Mouse (Mus musculus): ENCODE measurements around the gene Apoc2. TPM values are rescaled to one million over a fixed set of nuclear protein-coding genes. Genes with fewer than 3 reads are reported as not detected.

The Apoc2 gene
- 0.37 TPM in 1 of 2 replicates, not detected in the other for polyA plus RNA-seq (2014; fragmentation: Nextera tagmentation; extraction: Ambion mirVana)

- Histone ChIP-seq H3K36me3 (ENCODE audit: control insufficient read depth, insufficient read depth, low read length) (no peaks in the 10 kb centered on the region), H3K9ac (replicated peaks; ENCODE audit: low read length) (no peak within 1 kb of the TSS), H3K4me3 (replicated peaks; ENCODE audit: low read depth, low read length) (no peak within 1 kb of the TSS), H3K4me1 (ENCODE audit: control insufficient read depth, insufficient read depth, low read length) (no peaks in the 10 kb centered on the region), H3K27me3 (ENCODE audit: control insufficient read depth, insufficient read depth, low read length) (no peaks in the 10 kb centered on the region), H3K27ac (replicated peaks; ENCODE audit: low read depth, low read length) (no peak within 1 kb of the TSS), H3K9me3 (ENCODE audit: control insufficient read depth, low read length) (no peaks in the 10 kb centered on the region), H3K4me2 (ENCODE audit: low read length) (no peak within 1 kb of the TSS)
- WGBS: 79% methylated on average over 8 of the region's 8 CpGs
- DNase-seq: no peak
- ATAC-seq (ENCODE audit: low FRiP score, low TSS enrichment): no peak
Observed at GRCm38 (mm10) chr7:19677872-19678271, at the start of gene Apoc2. Apoc2 (minus strand) TSS chr7:19677941.

- H3K36me3 ChIP-seq (ENCODE audit: control insufficient read depth, insufficient read depth, low read length): peaks cover 88% of the 10 kb centered on the region
- WGBS: 96% methylated on average over 4 of the region's 4 CpGs
Observed at GRCm38 (mm10) chr7:19726541-19726940, 48.8 kb upstream of the Apoc2 start.

GRCm38 (mm10) chr7:19724167-19724566, 46.4 kb upstream of the Apoc2 start:
- Histone ChIP-seq H3K27ac (replicated peaks; ENCODE audit: low read depth, low read length) (no peak overlapping the region), H3K4me1 (ENCODE audit: control insufficient read depth, insufficient read depth, low read length) (no peaks in the 10 kb centered on the region), H3K27me3 (ENCODE audit: control insufficient read depth, insufficient read depth, low read length) (no peaks in the 10 kb centered on the region), H3K4me2 (ENCODE audit: low read length) (no peak overlapping the region), H3K4me3 (replicated peaks; ENCODE audit: low read depth, low read length) (no peak overlapping the region), H3K9me3 (ENCODE audit: control insufficient read depth, low read length) (peaks cover 6% of the 10 kb centered on the region; the same call in 1 of the 2 replicates), H3K36me3 (ENCODE audit: control insufficient read depth, insufficient read depth, low read length) (peaks cover 67% of the 10 kb centered on the region), H3K9ac (replicated peaks; ENCODE audit: low read length) (no peak overlapping the region)
- ATAC-seq (ENCODE audit: low FRiP score, low TSS enrichment) (no peak), DNase-seq (no peak)
- 94% methylated on average over 12 of the region's 12 CpGs for WGBS

More at GRCm38 (mm10) chr7:19726541-19726940, 48.8 kb upstream of the Apoc2 start:
- Histone ChIP-seq H3K4me1 (ENCODE audit: control insufficient read depth, insufficient read depth, low read length) (no peaks in the 10 kb centered on the region), H3K27ac (replicated peaks; ENCODE audit: low read depth, low read length) (no peak overlapping the region), H3K4me3 (replicated peaks; ENCODE audit: low read depth, low read length) (no peak overlapping the region), H3K27me3 (ENCODE audit: control insufficient read depth, insufficient read depth, low read length) (no peaks in the 10 kb centered on the region), H3K9ac (replicated peaks; ENCODE audit: low read length) (no peak overlapping the region), H3K4me2 (ENCODE audit: low read length) (no peak overlapping the region), H3K9me3 (ENCODE audit: control insufficient read depth, low read length) (no peaks in the 10 kb centered on the region)
- DNase-seq: no peak
- no peak for ATAC-seq (ENCODE audit: low FRiP score, low TSS enrichment)

- Histone ChIP-seq H3K4me1 (ENCODE audit: control insufficient read depth, insufficient read depth, low read length) (no peaks in the 10 kb centered on the region), H3K4me3 (replicated peaks; ENCODE audit: low read depth, low read length) (no peak overlapping the region), H3K4me2 (ENCODE audit: low read length) (no peak overlapping the region), H3K9ac (replicated peaks; ENCODE audit: low read length) (no peak overlapping the region), H3K9me3 (ENCODE audit: control insufficient read depth, low read length) (peaks cover 6% of the 10 kb centered on the region; the same call in 1 of the 2 replicates), H3K27me3 (ENCODE audit: control insufficient read depth, insufficient read depth, low read length) (no peaks in the 10 kb centered on the region), H3K27ac (replicated peaks; ENCODE audit: low read depth, low read length) (no peak overlapping the region), H3K36me3 (ENCODE audit: control insufficient read depth, insufficient read depth, low read length) (peaks cover 53% of the 10 kb centered on the region)
- 93% methylated on average over 6 of the region's 6 CpGs for WGBS
- DNase-seq (no peak), ATAC-seq (ENCODE audit: low FRiP score, low TSS enrichment) (no peak)
Observed at GRCm38 (mm10) chr7:19722754-19723195, 45.0 kb upstream of the Apoc2 start.

- Histone ChIP-seq H3K27ac (replicated peaks; ENCODE audit: low read depth, low read length) (no peak overlapping the region), H3K4me3 (replicated peaks; ENCODE audit: low read depth, low read length) (no peak overlapping the region), H3K4me2 (ENCODE audit: low read length) (no peak overlapping the region), H3K4me1 (ENCODE audit: control insufficient read depth, insufficient read depth, low read length) (peaks cover 11% of the 10 kb centered on the region), H3K9me3 (ENCODE audit: control insufficient read depth, low read length) (peaks cover 6% of the 10 kb centered on the region; the same call in 1 of the 2 replicates), H3K27me3 (ENCODE audit: control insufficient read depth, insufficient read depth, low read length) (no peaks in the 10 kb centered on the region), H3K9ac (replicated peaks; ENCODE audit: low read length) (no peak overlapping the region), H3K36me3 (ENCODE audit: control insufficient read depth, insufficient read depth, low read length) (peaks cover 20% of the 10 kb centered on the region)
- DNase-seq (no peak), ATAC-seq (ENCODE audit: low FRiP score, low TSS enrichment) (no peak)
- 95% methylated on average over 4 of the region's 4 CpGs for WGBS
Observed at GRCm38 (mm10) chr7:19719200-19719599, 41.5 kb upstream of the Apoc2 start.

GRCm38 (mm10) chr7:19718297-19718952, 40.7 kb upstream of the Apoc2 start:
- Histone ChIP-seq H3K9ac (replicated peaks; ENCODE audit: low read length) (no peak overlapping the region), H3K4me1 (ENCODE audit: control insufficient read depth, insufficient read depth, low read length) (peaks cover 15% of the 10 kb centered on the region), H3K27me3 (ENCODE audit: control insufficient read depth, insufficient read depth, low read length) (no peaks in the 10 kb centered on the region), H3K4me2 (ENCODE audit: low read length) (no peak overlapping the region), H3K9me3 (ENCODE audit: control insufficient read depth, low read length) (peaks cover 6% of the 10 kb centered on the region; the same call in 1 of the 2 replicates), H3K4me3 (replicated peaks; ENCODE audit: low read depth, low read length) (no peak overlapping the region), H3K27ac (replicated peaks; ENCODE audit: low read depth, low read length) (no peak overlapping the region), H3K36me3 (ENCODE audit: control insufficient read depth, insufficient read depth, low read length) (peaks cover 12% of the 10 kb centered on the region)
- ATAC-seq (ENCODE audit: low FRiP score, low TSS enrichment) (no peak), DNase-seq (no peak)
- WGBS: 96% methylated on average over 5 of the region's 5 CpGs

- Histone ChIP-seq H3K9ac (replicated peaks; ENCODE audit: low read length) (no peak overlapping the region), H3K4me3 (replicated peaks; ENCODE audit: low read depth, low read length) (no peak overlapping the region), H3K27ac (replicated peaks; ENCODE audit: low read depth, low read length) (no peak overlapping the region), H3K36me3 (ENCODE audit: control insufficient read depth, insufficient read depth, low read length) (peaks cover 10% of the 10 kb centered on the region; the same call in 1 of the 2 replicates), H3K4me2 (ENCODE audit: low read length) (no peak overlapping the region), H3K27me3 (ENCODE audit: control insufficient read depth, insufficient read depth, low read length) (no peaks in the 10 kb centered on the region), H3K9me3 (ENCODE audit: control insufficient read depth, low read length) (peaks cover 6% of the 10 kb centered on the region; the same call in 1 of the 2 replicates), H3K4me1 (ENCODE audit: control insufficient read depth, insufficient read depth, low read length) (peaks cover 15% of the 10 kb centered on the region)
- WGBS: 90% methylated on average over 4 of the region's 4 CpGs
- DNase-seq (no peak), ATAC-seq (ENCODE audit: low FRiP score, low TSS enrichment) (no peak)
Observed at GRCm38 (mm10) chr7:19717346-19717745, 39.6 kb upstream of the Apoc2 start.

- Histone ChIP-seq H3K4me2 (ENCODE audit: low read length) (peak overlapping the region; percentile 67), H3K9ac (replicated peaks; ENCODE audit: low read length) (peak overlapping the region; percentile 46; the same call in 1 of the 2 replicates), H3K9me3 (ENCODE audit: control insufficient read depth, low read length) (peaks cover 6% of the 10 kb centered on the region; the same call in 1 of the 2 replicates), H3K27ac (replicated peaks; ENCODE audit: low read depth, low read length) (peak overlapping the region; percentile 91), H3K27me3 (ENCODE audit: control insufficient read depth, insufficient read depth, low read length) (no peaks in the 10 kb centered on the region), H3K36me3 (ENCODE audit: control insufficient read depth, insufficient read depth, low read length) (peaks cover 15% of the 10 kb centered on the region), H3K4me1 (ENCODE audit: control insufficient read depth, insufficient read depth, low read length) (peaks cover 15% of the 10 kb centered on the region), H3K4me3 (replicated peaks; ENCODE audit: low read depth, low read length) (peak overlapping the region; percentile 40; the same call in 1 of the 2 replicates)
- WGBS: 93% methylated on average over 2 of the region's 2 CpGs
- DNase-seq: no peak
- ATAC-seq (ENCODE audit: low FRiP score, low TSS enrichment): no peak
Observed at GRCm38 (mm10) chr7:19716822-19717221, 39.1 kb upstream of the Apoc2 start.
